ENCODE assay signal across 9 mouse cellular contexts in genomic region chr12:84805228-84805842, GRCm38 (mm10). TPM values are rescaled to one million over a fixed set of nuclear protein-coding genes. Genes with fewer than 3 reads are reported as not detected.
DNase-seq lines count a peak whose midpoint lies in the region; ATAC-seq lines count a peak whose summit lies in the region.
"Had no signal": no experiment of that assay in that cellular context is flagged by ENCODE, and none has a peak within 500 bp of the region (broad histone marks: within the 10 kb centered on the region; RNA-seq: fewer than 3 reads in every experiment).

No protein-coding gene starts in this region.

- ATAC-seq in heart, embryonic 12.5 days (ENCODE audit: insufficient number of reproducible peaks, low FRiP score): peak; percentile 48; the same call in 1 of the 2 replicates
- ATAC-seq in embryonic facial prominence, embryonic 15.5 days (ENCODE audit: insufficient number of reproducible peaks, low FRiP score, low TSS enrichment, low read depth): peak; percentile 34; the same call in 1 of the 2 replicates
- ATAC-seq in stomach, embryonic 14.5 days (ENCODE audit: insufficient number of reproducible peaks, insufficient read depth, low FRiP score, low read depth): peak; percentile 85
- ATAC-seq: forebrain, embryonic 16.5 days had no signal

- no peak for DNase-seq in heart, adult 9 months (ENCODE audit: low spot score in 2 of 2)
- DNase-seq in limb, embryonic 10.5 days (ENCODE audit: low spot score): no peak
- DNase-seq in embryo, embryonic 10 days (ENCODE audit: low spot score): no peak
- DNase-seq in cerebellum, adult 9-10 months: no peak
- no peak for DNase-seq in gastrocnemius, adult 18-20 months (ENCODE audit: low spot score)

- H3K27ac ChIP-seq in heart, embryonic 12.5 days (ENCODE audit: poor library complexity, severe bottlenecking): no peak overlapping the region
- no peak overlapping the region for H3K27ac ChIP-seq in embryonic facial prominence, embryonic 15.5 days (replicated peaks)
- H3K27ac ChIP-seq in limb, embryonic 10.5 days: peak overlapping the region; percentile 42
- no peak overlapping the region for H3K27ac ChIP-seq in stomach, embryonic 14.5 days (ENCODE audit: low read length)

- no peaks in the 10 kb centered on the region for H3K9me3 ChIP-seq in heart, embryonic 12.5 days (replicated peaks)
- no peaks in the 10 kb centered on the region for H3K9me3 ChIP-seq in embryonic facial prominence, embryonic 15.5 days (replicated peaks)
- H3K9me3 ChIP-seq in limb, embryonic 10.5 days (replicated peaks): no peaks in the 10 kb centered on the region
- no peaks in the 10 kb centered on the region for H3K9me3 ChIP-seq in stomach, embryonic 14.5 days (ENCODE audit: control insufficient read depth, low read depth, low read length)

- peaks cover 29% of the 10 kb centered on the region for H3K4me1 ChIP-seq in heart, embryonic 12.5 days (replicated peaks)
- peaks cover 7% of the 10 kb centered on the region for H3K4me1 ChIP-seq in embryonic facial prominence, embryonic 15.5 days
- H3K4me1 ChIP-seq in limb, embryonic 10.5 days: peaks cover 28% of the 10 kb centered on the region
- H3K4me1 ChIP-seq in stomach, embryonic 14.5 days (ENCODE audit: control insufficient read depth, insufficient read depth, low read length): peaks cover 6% of the 10 kb centered on the region; the same call in 1 of the 2 replicates

- H3K4me3 ChIP-seq in heart, embryonic 12.5 days: no peak overlapping the region
- no peak overlapping the region for H3K4me3 ChIP-seq in embryonic facial prominence, embryonic 15.5 days (replicated peaks)
- H3K4me3 ChIP-seq in limb, embryonic 10.5 days: no peak overlapping the region
- H3K4me3 ChIP-seq in stomach, embryonic 14.5 days (ENCODE audit: low read depth, low read length): no peak overlapping the region

- WGBS in heart, embryonic 12.5 days: 57% methylated on average over 9 of the region's 9 CpGs
- WGBS in embryonic facial prominence, embryonic 15.5 days: 54% methylated on average over 9 of the region's 9 CpGs
- WGBS in limb, embryonic 10.5 days: 84% methylated on average over 9 of the region's 9 CpGs
- WGBS in stomach, embryonic 14.5 days: 53% methylated on average over 9 of the region's 9 CpGs

- H3K36me3 ChIP-seq in heart, embryonic 12.5 days: no peaks in the 10 kb centered on the region
- H3K36me3 ChIP-seq in embryonic facial prominence, embryonic 15.5 days: no peaks in the 10 kb centered on the region
- no peaks in the 10 kb centered on the region for H3K36me3 ChIP-seq in limb, embryonic 10.5 days
- H3K36me3 ChIP-seq in stomach, embryonic 14.5 days (ENCODE audit: control insufficient read depth, insufficient read depth, low read length): no peaks in the 10 kb centered on the region

- peaks cover 91% of the 10 kb centered on the region for H3K27me3 ChIP-seq in heart, embryonic 12.5 days (replicated peaks)
- H3K27me3 ChIP-seq in embryonic facial prominence, embryonic 15.5 days: no peaks in the 10 kb centered on the region
- peaks cover 5% of the 10 kb centered on the region; the same call in 1 of the 2 replicates for H3K27me3 ChIP-seq in limb, embryonic 10.5 days (ENCODE audit: low read depth, poor library complexity, severe bottlenecking)
- H3K27me3 ChIP-seq in stomach, embryonic 14.5 days (ENCODE audit: control insufficient read depth, insufficient read depth, low read length): no peaks in the 10 kb centered on the region

- no peak overlapping the region for H3K9ac ChIP-seq in heart, embryonic 12.5 days
- H3K9ac ChIP-seq in embryonic facial prominence, embryonic 15.5 days: no peak overlapping the region
- no peak overlapping the region for H3K9ac ChIP-seq in stomach, embryonic 14.5 days (replicated peaks; ENCODE audit: low read depth, low read length)

- no peak overlapping the region for H3K4me2 ChIP-seq in heart, embryonic 12.5 days
- no peak overlapping the region for H3K4me2 ChIP-seq in embryonic facial prominence, embryonic 15.5 days (replicated peaks)
- no peak overlapping the region for H3K4me2 ChIP-seq in stomach, embryonic 14.5 days (replicated peaks; ENCODE audit: low read depth, low read length)

RNA-seq across cellular contexts. Expression of gene Isca2, which starts 32.3 kb away (rescaled TPM):
- polyA plus RNA-seq in heart, embryonic 12.5 days (2016; fragmentation: Nextera tagmentation; extraction: Ambion mirVana): 127 and 137 TPM in 2 replicates
- 128 and 137 TPM in 2 replicates for polyA plus RNA-seq in embryonic facial prominence, embryonic 15.5 days (2015; fragmentation: Nextera tagmentation; extraction: Ambion mirVana)
- polyA plus RNA-seq in limb, embryonic 10.5 days (2016; fragmentation: Nextera tagmentation; extraction: Ambion mirVana): 118 and 137 TPM in 2 replicates
- 122 and 137 TPM in 2 replicates for polyA plus RNA-seq in stomach, embryonic 14.5 days (2014; fragmentation: Nextera tagmentation; extraction: Ambion mirVana)
- 10 to 100 TPM; 46.8 to 48.2 TPM for total RNA-seq in gastrocnemius, adult 18-20 months (2021)

RNA-seq across cellular contexts. Expression of gene Npc2, which starts 32.4 kb away (rescaled TPM):
- 55.0 and 56.5 TPM in 2 replicates for polyA plus RNA-seq in heart, embryonic 12.5 days (2016; fragmentation: Nextera tagmentation; extraction: Ambion mirVana)
- polyA plus RNA-seq in embryonic facial prominence, embryonic 15.5 days (2015; fragmentation: Nextera tagmentation; extraction: Ambion mirVana): 72.0 and 72.3 TPM in 2 replicates
- 55.9 and 62.5 TPM in 2 replicates for polyA plus RNA-seq in limb, embryonic 10.5 days (2016; fragmentation: Nextera tagmentation; extraction: Ambion mirVana)
- 66.2 and 66.6 TPM in 2 replicates for polyA plus RNA-seq in stomach, embryonic 14.5 days (2014; fragmentation: Nextera tagmentation; extraction: Ambion mirVana)
- total RNA-seq in gastrocnemius, adult 18-20 months (2021): 10 to 100 TPM; 14.8 to 15.8 TPM

Comparison
In these comparisons a context has a peak if more than half of its experiments do, and no peak if none do; other contexts are left out.
1. ATAC-seq: peak in every context shown above with its lines; median percentile 85 in stomach, embryonic 14.5 days; 48 in heart, embryonic 12.5 days; 34 in embryonic facial prominence, embryonic 15.5 days.